Mouse (Mus musculus) layer of hippocampus, postnatal 36 days (tissue): ENCODE data around the gene Grm7. TPM values are rescaled to one million over a fixed set of nuclear protein-coding genes. Genes with fewer than 3 reads are reported as not detected.

Experiments used
- DNase-seq, 2 experiments: peaks; one replicate each; pipeline ENCODE4 v3.0.0; 2022
- total RNA-seq, 2 experiments: library from RNA; stranded (reverse); gene quantifications; 2 replicates each; pipeline ENCODE4 v1.2.3; 2021

Gene Grm7
- total RNA-seq = 10 to 100 TPM; 71.0 to 78.3 TPM

DNA sequence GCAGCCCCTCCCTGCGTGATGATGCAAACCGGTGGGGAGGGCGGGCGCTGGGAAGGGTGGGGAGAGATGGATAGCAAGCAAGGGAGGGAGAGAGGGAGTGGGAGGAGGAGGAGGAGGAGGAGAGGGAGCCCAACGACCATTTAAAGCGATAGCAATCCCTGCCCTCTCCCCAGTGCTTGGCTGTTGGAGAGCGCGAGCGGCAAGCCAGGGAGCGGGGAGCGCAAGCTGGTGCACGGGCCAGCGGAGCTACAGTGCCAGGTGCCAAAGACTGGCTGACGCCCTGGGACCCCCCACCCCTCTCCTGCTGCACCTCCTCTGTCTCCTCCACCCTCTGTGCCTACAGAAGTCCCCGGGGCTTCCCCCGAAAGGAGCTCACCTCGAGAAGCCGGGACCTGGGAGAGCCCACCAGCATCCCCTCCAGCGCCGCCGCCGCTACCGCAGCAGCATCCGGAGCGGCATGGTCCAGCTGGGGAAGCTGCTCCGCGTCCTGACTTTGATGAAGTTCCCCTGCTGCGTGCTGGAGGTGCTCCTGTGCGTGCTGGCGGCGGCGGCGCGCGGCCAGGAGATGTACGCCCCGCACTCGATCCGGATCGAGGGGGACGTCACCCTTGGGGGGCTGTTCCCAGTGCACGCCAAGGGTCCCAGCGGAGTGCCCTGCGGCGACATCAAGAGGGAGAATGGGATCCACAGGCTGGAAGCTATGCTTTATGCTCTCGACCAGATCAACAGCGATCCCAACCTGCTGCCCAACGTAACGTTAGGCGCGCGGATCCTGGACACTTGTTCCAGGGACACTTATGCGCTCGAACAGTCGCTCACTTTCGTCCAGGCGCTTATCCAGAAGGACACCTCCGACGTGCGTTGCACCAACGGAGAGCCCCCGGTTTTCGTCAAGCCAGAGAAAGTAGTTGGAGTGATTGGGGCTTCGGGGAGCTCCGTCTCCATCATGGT lies at the start of gene Grm7:
TSS of gene Grm7 (plus strand) at position 171 of the 951 bp plus-strand sequence.
- peak; percentile 65 to 71 for DNase-seq

DNA sequence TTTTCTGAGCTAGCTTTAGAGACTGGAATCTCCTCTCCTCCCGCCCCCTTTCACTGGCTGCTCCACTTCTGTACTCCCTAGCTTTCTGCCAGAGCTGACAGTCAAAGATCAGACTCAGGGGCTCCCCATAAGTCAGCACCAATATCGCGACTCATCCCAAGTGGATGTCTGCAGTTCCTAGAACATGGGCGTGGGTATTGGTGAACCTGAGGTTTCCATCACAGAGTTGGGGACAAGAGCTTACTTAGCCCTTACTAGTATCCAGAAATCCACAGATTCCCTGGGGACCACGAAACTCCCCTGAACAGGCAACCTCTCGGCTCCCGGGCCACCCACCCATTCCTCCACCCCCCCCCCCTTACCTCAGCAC lies 355 bp upstream of the Grm7 start:
- peak in 1 of 2 experiments; percentile 31 for DNase-seq

DNA sequence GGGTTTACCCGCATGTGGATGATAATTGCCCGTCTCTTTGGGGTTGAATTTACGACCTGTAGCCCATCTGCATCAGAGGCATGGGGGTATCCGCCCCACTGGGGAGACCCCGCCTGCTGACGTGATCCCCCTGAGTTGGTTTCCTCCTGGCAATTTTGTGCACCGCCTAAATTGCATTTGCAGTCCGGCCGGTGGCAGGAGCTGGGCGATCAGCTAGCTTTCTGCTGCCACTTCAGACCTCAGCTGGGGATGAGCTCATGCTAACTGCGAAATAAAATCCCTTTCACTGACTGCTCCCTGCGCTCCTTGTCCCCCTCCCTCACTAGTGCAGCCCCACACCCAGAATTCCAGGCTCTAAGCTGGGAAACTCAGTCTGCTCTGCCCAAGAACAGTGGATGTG lies 1.5 kb downstream of the Grm7 start:
- peak; percentile 53 to 56 for DNase-seq

GRCm38 (mm10) chr6:110649227-110649626 lies 3.8 kb downstream of the Grm7 start:
- peak in 1 of 2 experiments; percentile 10 for DNase-seq

- no peak for DNase-seq
These were observed 8.1 kb downstream of the Grm7 start for GRCm38 (mm10) chr6:110653361-110654001.

DNA sequence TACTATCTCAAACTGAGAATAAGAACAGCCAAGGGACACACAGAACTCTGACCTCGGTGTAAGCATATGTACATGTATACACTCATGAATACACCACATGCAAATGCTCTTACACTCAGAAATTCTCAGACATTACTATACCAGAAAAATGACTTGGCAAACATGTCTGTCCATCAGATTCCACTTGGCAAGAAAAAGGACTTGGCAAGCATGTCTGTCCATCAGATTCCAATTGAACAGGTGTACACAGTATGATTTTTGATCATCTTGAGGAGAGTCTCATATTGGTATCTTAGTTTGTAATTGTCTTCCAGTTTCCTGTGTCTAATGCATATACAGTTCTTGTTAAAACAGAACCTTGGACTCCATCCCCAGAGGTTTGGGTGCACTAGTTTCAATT lies 19.1 kb downstream of the Grm7 start:
- DNase-seq = no peak

DNA sequence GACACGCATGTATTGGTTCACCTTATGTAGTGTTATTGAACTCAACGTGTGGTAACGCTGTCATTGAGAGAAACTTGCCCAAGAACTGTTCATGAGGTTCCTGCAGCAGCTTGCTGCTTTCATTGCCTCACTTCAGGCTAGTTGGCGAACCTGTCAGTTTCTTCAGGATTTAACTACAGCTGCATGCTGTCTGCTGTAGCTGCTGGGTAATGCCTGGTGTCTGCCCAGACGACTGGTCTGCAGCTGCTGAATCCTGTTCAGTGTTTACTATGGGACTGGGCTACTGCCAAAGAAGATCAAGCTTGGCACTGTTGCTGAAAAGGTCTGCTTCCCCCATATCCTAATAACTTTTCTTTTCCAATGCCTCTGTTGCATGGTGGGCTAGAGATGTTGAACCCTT lies 23.1 kb downstream of the Grm7 start:
- DNase-seq = no peak

- DNase-seq = no peak
These were observed 45.6 kb downstream of the Grm7 start for GRCm38 (mm10) chr6:110690954-110691353.

DNA sequence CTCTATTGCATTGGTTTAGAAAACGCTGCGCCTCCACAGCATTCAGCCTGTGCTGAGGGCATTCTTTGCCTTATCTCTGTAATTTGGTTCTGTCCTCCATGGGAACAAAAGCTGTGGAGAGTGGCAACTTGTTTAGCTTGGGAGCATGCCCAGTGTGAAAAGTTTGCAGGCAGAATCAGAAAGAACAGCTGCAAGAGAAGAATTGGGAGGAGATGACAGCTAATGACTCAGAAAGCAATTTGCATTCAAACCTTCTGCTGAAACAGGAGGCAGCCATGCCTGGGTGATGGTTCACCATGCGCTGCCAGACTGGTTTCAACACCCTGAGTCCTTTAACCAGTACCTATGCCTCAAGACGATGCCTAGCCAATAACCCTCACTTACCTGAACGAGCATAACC lies 64.4 kb downstream of the Grm7 start:
- DNase-seq = peak; percentile 63 to 66

DNA sequence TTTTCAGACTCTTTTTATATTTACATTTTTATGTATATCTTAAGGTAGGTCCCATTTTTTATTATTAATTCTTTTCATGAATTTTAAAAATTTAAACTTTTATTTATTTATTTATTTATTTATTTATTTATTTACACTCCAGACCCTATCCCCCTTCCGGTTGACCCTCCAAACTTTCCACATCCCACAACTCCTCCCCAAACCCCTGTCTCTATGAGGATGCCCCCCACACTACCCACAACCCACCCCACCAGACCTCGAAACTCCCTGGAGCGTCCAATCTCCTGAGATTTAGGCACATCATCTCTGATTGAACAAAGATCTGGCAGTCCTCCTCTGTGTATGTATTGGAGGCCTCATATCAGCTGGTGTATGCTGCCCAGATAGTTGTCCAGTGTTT lies 69.6 kb downstream of the Grm7 start:
- no peak for DNase-seq

DNA sequence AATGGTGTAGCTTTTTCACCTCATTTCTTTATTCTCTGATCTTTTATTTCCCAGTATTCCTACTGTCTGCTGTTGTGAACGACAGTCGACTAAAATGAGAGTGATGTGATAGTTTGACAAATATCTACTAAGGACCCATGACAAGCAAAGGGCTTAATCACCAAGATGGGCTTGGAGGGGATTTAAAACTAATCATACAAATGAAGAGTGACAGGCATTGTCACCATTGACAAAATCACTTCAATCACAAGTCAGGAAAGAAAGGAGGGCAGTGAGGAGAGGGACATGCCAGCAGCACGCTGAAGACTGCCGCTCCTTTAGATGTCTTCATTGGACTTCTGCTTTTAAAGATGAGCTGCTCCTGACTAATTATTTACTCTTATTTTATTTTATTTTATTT lies 78.0 kb downstream of the Grm7 start:
- DNase-seq = no peak

DNA sequence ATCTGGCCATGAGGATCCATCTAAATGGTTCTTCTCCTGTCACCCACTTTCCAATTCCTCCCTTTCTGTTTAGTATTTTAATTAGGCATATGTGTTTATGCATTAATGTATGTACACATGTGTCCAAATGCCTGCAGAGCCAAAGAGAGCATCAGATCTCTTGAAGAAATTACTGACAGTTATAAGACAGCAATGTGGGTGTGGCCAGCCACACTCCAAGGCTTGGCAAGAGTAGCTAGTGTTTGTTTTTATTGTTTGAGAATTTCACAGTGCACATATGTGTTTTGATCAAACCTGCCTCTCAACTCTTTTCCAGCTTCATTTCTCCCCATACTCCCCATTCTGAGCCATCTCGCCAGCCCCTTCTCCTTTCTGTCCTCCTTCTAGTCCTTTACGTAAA lies 88.5 kb downstream of the Grm7 start:
- DNase-seq = no peak

DNA sequence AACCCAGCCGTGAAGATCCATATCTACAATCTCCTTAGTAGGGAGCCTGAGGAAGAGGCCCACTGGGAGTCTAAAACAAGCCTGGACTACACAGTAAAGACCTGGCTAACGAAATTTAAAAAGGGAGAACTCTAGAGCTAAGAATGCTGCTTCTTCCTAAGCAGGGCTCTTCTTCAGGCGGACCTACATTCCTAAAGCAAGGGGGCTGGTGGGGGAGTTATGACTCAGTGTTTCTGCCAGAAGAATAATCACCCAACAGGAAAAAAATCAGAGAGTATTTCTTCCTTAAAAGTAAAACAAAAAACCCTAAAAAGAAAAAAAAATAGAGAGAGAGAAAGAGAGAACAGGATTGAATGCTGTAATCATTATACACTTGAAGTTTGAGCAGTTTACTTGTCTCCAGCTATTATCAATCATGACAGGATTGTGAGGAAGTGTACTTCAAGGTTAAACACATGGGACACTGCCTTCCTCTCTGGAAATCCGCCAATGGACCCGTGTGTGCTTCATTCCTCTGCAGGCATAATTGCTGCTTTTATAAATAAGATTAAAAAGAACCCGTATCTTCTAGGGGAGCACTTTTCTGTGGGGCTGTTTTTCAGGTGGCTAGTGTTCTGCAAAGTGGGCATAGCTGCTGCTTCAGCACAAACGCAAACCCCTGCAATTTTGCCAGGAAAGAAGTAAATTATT lies 98.7 kb downstream of the Grm7 start:
- no peak for DNase-seq

DNA sequence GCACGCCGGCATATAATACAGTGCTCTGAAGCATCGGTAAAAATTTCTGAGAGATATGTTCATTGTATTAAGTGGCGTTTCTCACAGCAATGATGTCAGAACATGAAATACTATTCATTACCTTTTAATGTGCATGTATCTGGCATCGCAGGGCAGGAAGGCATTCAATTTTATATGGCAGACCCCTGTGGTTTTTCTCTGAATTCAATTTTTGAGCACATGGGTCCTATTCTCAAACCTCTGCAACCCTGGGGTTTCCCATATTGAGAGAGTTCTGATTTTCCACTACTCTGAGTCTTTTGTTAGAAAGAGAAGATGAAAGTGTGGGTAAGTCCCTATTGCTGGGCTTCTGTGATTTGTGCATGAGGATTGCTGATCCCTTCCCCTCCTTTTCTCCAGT lies 110.5 kb downstream of the Grm7 start:
- DNase-seq = no peak

DNA sequence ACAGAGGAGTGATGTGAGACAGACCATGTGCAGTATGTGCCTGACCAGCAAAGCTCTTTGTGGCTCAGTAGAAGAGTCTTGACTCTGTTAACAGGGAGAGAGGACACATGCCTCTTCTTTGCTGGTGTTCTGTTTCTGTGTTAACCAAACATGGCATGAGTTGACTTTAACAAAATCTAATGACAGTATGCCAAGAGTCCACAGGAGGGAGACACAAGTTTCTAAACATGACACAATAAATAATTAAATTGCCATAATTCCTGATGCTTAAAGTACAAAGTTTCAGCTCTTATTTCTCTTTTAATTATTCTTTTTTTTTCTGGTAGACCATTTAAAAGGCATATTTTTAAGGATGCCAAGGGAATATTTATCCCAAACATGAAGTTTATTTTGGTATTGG lies 124.2 kb downstream of the Grm7 start:
- DNase-seq = no peak

DNA sequence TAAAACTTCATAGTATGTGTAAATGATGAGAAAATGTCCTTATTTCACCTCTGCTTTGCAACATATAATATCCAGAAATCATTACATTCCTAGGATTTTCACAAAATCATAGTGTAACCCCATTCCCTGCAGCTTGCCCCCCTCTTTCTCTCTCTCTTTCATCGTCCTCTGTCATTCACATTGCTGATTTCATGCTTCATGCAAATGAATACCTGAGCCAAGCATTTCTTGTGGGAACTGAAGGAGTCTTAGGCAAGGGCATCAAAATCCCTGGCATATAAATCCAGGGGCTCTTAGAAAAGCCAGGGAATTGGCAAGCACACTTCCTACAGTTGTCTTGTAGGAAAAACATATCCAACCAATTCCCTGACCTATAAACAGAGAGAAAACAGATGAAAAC lies 127.3 kb downstream of the Grm7 start:
- DNase-seq = no peak

- DNase-seq = no peak
These were observed 130.7 kb downstream of the Grm7 start for GRCm38 (mm10) chr6:110776046-110776445.

- no peak for DNase-seq
These were observed 140.1 kb downstream of the Grm7 start for GRCm38 (mm10) chr6:110785497-110785928.

DNA sequence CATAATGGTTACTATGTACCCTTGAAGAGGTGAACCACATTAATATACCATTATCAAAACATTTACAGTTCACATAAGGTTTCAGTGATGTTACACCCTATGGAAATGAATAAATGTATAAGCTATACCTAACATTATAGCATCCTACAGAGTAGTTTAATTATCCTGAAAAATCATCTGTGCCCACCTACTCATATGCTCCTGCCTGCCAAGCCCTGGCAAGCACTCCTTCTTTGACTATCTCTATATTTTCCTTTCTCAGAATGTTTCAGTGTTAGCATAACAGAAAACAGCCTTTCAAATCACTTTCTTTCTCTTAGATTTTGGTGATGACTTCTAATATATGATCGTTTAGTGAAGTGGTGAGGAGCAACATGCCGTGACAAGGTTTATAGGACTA lies 147.3 kb downstream of the Grm7 start:
- no peak for DNase-seq

- DNase-seq = no peak
These were observed 162.1 kb downstream of the Grm7 start for GRCm38 (mm10) chr6:110807481-110807880.

GRCm38 (mm10) chr6:110812214-110812613 lies 166.8 kb downstream of the Grm7 start:
- DNase-seq = no peak

DNA sequence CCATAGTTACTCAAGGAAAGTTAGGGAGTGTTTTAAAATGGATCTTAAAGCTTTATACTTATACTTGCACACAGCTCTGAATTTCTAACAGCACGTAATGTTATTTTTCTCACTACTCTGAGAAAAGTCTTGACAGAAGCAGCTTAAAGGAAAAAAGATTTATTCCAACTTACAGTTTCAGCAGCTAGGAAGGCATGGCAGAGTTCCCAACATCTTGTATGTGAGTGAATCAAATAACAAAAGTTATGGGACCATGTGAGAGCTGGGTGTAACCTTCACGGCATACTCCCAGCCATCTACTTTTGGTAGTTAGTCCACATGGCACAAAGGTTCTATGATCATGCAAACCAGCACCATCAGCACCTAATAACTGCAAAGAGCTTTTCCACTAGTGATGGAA lies 172.9 kb downstream of the Grm7 start:
- DNase-seq = no peak

- no peak for DNase-seq
These were observed 222.9 kb downstream of the Grm7 start for GRCm38 (mm10) chr6:110868311-110868710.
